Mouse (Mus musculus) embryonic facial prominence, embryonic 12.5 days (tissue): ENCODE data around the gene Smdt1. TPM values are rescaled to one million over a fixed set of nuclear protein-coding genes. Genes with fewer than 3 reads are reported as not detected.
A peak's percentile ranks its signal among the peaks of the same experiment; 100 is the strongest.
"Not testable (repeated sequence)": the region's sequence is repeated elsewhere in the genome, so short reads cannot be mapped to it uniquely, and the experiment has no call there.

ENCODE experiments used
- ATAC-seq: fragments of 200-750 bp; cut with Nextera tagmentation; 2 replicates; pipeline ENCODE4 v1.8.0; 2017; ENCODE audit not compliant: insufficient number of reproducible peaks, insufficient read depth, low FRiP score, low TSS enrichment
- H3K27ac ChIP-seq: fragments of 300-500 bp; sonication (generic); 2 replicates; pipeline ENCODE4 v1.5.1; 2016; ENCODE audit warnings: mild to moderate bottlenecking
- H3K27me3 ChIP-seq: fragments of 300-500 bp; sonication (generic); 2 replicates; pipeline ENCODE4 v1.6.1; 2016; ENCODE audit warnings: mild to moderate bottlenecking, moderate library complexity
- H3K36me3 ChIP-seq: fragments of 300-500 bp; sonication (generic); 2 replicates; pipeline ENCODE4 v1.6.1; 2016; ENCODE audit warnings: mild to moderate bottlenecking
- H3K4me1 ChIP-seq: fragments of 300-500 bp; sonication (generic); 2 replicates; pipeline ENCODE4 v1.6.1; 2016
- H3K4me2 ChIP-seq: fragments of 300-500 bp; sonication (generic); replicated peaks from 2 replicates; pipeline ENCODE4 v1.6.1; 2016; ENCODE audit warnings: mild to moderate bottlenecking, moderate library complexity
- H3K4me3 ChIP-seq: fragments of 300-500 bp; sonication (generic); 2 replicates; pipeline ENCODE4 v1.5.1; 2016; ENCODE audit warnings: mild to moderate bottlenecking
- H3K9ac ChIP-seq: fragments of 300-500 bp; sonication (generic); 2 replicates; pipeline ENCODE4 v1.6.1; 2016; ENCODE audit warnings: mild to moderate bottlenecking, moderate library complexity
- H3K9me3 ChIP-seq: fragments of 300-500 bp; sonication (generic); 2 replicates; pipeline ENCODE4 v1.6.1; 2016; ENCODE audit warnings: mild to moderate bottlenecking, moderate library complexity
- WGBS: fragments of 180-500 bp; shearing (Covaris S2); methylation state at CpG from one replicate; pipeline ENCODE4 v1.1.7; 2016; 5-methylcytosine and 5-hydroxymethylcytosine counted together
- polyA plus RNA-seq: library from polyadenylated mRNA; unstranded; fragments of >200 nt; fragmentation: Nextera tagmentation; extraction: Ambion mirVana; gene quantifications from 2 replicates; pipeline ENCODE4 v1.2.1, GENCODE M21; 2016

Gene Smdt1
- polyA plus RNA-seq, 1 experiment from 2014 or later, result 227 TPM

DNA sequence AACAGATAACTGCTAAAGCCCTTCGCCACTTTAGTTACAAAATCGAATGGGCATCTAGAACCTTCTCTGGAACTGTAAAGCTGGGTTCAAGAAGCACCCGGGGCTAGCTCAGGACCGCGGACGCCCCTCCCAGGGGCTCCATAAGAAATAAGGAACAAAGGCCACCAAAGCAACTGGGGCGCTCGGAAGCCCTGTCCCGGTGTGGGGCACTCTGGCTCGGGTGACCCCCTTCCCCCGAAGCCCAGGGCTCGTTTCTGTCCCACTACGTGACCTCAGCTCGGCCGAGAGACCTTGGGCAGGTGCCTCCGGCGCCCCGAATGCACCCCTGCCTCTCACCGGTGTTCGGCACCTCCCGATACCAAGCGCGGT, 15.0 kb downstream of the Smdt1 start:
- peak; percentile 42 for ATAC-seq
- Histone ChIP-seq H3K4me2 (peak overlapping the region; percentile 61), H3K27ac (peak overlapping the region; percentile 82), H3K9ac (peak overlapping the region; percentile 95), H3K36me3 (peaks cover 25% of the 10 kb centered on the region), H3K27me3 (no peaks in the 10 kb centered on the region), H3K4me3 (peak overlapping the region; percentile 92), H3K4me1 (peaks cover 6% of the 10 kb centered on the region), H3K9me3 (no peaks in the 10 kb centered on the region)
- 1% methylated on average over 23 of the region's 23 CpGs for WGBS

DNA sequence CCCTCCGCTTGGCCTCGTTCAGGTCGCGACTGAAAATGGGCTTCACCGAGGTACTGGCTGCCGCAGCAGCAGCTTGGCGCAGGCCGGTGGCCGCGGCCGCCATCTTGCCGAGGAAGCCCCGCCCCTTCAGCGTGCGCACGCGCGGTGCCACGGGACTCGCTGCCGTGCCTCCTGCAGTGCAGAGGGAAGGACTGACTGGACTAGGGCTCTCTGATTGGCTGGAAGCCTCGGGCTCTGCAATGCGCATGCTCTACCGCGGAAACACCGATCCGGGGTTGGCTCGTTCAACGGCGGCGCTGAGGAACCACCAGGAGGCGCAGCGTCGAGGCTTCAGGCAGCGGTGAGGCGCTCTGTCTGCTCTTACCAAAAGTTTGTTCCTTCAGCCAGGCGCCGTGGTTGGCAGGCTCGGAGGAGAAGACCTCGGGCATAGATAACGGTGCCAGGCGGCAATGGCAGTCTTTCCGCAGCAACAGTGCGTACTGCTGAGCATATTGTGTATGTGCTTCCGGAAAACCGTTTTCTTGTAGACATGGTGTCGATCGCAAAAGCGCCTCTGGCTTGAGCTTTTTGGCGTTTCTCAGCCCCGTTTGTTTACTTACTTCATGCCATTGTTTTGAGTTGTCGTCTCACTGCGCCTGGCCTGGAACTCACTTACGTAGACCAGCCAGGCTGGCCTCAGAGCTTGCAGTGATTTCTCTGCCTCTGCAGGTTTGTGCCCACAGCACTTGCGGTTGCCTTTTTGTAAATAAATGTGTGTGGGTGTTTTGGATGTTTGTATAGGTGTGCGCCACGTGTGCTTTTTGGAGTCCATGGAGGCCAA, 15.6 kb downstream of the Smdt1 start, which contains the start of gene Ndufa6:
TSS of gene Ndufa6 (minus strand) at position 197 of the 820 bp plus-strand sequence.
- Histone ChIP-seq H3K27ac (peak within 1 kb of the TSS; percentile 82), H3K27me3 (no peaks in the 10 kb centered on the region), H3K9me3 (no peaks in the 10 kb centered on the region), H3K4me1 (peaks cover 6% of the 10 kb centered on the region), H3K36me3 (peaks cover 19% of the 10 kb centered on the region), H3K9ac (peak within 1 kb of the TSS; percentile 95), H3K4me2 (peak within 1 kb of the TSS; percentile 61), H3K4me3 (peak within 1 kb of the TSS; percentile 92)
- 2% methylated on average over 57 of the region's 57 CpGs for WGBS
- peak; percentile 98 for ATAC-seq

DNA sequence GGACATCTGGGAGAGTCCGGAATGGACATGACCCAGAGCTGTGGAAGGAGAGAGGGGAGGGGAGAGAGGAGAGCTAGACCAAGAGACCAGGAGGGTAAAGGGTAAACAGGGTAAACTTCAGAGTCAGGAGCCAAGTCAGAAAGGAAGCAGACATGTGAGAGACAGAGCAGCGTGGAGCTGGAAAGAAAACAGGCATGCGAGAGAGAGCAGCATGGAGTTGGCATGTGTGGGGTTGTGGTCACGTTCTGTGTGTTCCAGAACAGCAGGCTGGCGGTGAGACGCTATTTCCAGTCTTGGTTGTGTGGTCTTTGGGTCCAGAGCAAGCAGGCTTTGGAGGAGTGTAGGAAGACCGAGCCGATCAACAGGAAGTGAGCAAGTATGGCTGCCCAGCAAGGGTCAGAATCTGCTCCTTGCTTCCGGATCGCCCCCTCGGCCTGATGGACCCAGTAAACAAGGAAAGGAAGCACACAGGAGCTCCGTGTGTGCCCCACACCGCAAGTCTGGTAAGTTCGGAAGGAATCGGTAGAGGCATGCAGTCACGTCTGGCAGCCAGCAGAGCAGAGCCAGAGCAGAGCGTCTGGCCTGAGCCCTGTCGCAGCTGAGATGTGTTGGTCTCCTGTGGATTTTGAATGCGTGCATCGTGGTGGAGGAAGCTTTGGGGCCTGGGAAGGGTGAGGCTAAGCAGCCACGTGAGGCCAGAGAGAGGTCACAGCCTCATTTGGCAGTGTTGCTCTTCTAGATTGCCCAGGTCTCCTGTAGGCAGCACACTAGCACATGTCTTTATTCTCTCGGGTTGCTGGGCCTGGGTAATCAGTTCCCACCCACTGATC, 19.9 kb downstream of the Smdt1 start:
- Histone ChIP-seq H3K27me3 (no peaks in the 10 kb centered on the region), H3K4me2 (no peak overlapping the region), H3K27ac (peak overlapping the region; percentile 36; the same call in 1 of the 2 replicates), H3K9me3 (no peaks in the 10 kb centered on the region), H3K4me1 (no peaks in the 10 kb centered on the region), H3K4me3 (no peak overlapping the region), H3K36me3 (no peaks in the 10 kb centered on the region), H3K9ac (no peak overlapping the region)
- 60% methylated on average over 22 of the region's 22 CpGs for WGBS
- no peak for ATAC-seq

DNA sequence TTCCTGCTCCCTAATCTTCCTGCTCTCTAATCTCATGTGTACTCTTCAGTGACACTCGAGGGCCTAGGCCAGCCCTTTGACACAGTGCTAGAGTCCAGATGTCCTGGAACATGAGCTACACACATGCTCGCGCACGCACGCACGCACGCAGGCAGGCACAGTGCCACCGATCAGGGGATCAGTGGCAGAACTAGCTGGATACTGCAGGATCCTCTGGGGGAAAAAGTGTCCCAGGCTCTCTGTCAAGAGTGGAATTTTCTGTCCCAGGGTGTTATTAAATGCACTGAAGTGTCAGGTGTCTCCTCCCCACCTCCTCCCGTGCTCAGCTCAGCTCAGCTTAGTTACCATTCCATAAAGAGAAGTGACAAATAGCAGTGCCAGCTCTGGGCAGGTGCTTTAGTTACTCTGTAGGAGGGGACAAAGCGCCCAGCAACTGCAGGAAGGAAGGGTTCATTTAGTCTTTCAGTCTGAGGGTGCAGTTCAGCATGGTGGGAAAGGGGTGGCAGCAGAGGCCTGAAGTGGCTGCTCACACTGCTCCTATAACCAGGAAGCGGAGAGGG, 22.8 kb downstream of the Smdt1 start:
- H3K9ac ChIP-seq, result no peak overlapping the region
- H3K4me3 ChIP-seq, result no peak overlapping the region
- H3K4me2 ChIP-seq, result no peak overlapping the region
- no peak for ATAC-seq
- H3K9me3 ChIP-seq, result no peaks in the 10 kb centered on the region
- no peaks in the 10 kb centered on the region for H3K4me1 ChIP-seq
- WGBS, result 66% methylated on average over 11 of the region's 11 CpGs
- no peaks in the 10 kb centered on the region for H3K27me3 ChIP-seq
- H3K36me3 ChIP-seq, result no peaks in the 10 kb centered on the region
- H3K27ac ChIP-seq, result 0 out of 2 replicates have a peak overlapping the region, but pooled peaks have one; percentile 41

DNA sequence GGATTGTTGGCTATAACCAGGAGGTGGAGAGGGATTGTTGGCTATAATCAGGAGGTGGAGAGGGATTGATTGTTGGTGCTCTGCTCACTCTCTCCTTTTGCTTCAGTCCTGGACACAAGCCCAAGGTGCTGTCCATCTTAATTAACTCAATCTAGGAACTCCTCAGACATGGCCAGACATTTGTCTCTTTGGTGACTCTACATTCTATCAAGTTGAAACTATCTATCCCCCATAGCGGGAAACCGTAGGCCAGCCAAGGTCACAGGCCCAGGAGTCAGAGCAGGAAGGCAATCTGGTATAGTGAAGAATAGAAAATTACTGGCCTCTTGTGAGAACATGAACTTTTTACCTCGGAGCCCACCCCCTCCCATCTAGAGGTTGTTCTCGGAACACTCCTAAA, 23.5 kb downstream of the Smdt1 start:
- Histone ChIP-seq H3K4me3 (no peak overlapping the region), H3K36me3 (no peaks in the 10 kb centered on the region), H3K4me2 (no peak overlapping the region), H3K9me3 (no peaks in the 10 kb centered on the region), H3K4me1 (no peaks in the 10 kb centered on the region), H3K27ac (no peak overlapping the region), H3K27me3 (no peaks in the 10 kb centered on the region), H3K9ac (no peak overlapping the region)
- WGBS, result 78% methylated on average over 4 of the region's 4 CpGs
- ATAC-seq, result no peak

DNA sequence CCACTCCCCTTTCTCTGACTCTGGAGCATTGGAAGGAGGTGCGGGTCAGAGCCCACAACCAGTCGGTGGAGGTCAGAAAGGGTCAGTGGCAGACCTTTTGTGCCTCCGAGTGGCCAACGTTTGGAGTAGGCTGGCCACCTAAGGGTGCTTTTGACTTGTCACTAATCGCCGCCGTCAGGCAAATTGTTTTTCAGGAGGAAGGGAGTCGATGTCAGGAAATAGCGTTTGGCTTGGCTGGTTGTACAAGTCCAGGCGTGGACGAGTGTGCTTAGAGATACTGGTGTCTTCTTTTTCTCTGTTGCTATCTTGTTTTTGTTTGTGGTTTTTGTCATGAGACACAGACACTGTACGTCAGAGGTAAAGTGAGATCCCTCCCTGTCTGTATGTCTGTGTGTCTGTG, 25.0 kb downstream of the Smdt1 start:
- H3K36me3 ChIP-seq, H3K27me3 ChIP-seq, H3K27ac ChIP-seq, ATAC-seq, H3K9me3 ChIP-seq, H3K4me2 ChIP-seq, H3K4me1 ChIP-seq, H3K4me3 ChIP-seq, H3K9ac ChIP-seq: not testable (repeated sequence)
- 71% methylated on average over 8 of the region's 12 CpGs for WGBS

DNA sequence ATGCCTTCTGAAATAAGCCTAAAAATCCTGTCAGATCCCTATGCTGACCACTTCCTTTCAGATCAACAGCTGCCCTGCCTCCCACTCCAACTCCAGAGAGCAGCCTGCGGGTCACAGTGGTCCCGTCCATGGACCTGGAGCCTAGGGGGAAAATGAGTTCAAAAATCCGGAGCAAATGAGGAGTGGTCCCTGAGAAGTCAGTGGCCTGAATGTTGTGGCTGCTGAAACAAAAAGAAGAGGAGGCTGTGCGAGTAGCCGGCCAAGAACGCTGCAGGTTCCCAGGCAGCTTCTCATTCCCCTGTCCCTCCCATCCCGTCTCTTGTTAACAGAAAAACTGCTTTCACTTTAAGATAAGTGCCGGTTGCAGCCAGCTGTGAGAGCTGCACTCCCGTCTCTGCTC, 25.8 kb downstream of the Smdt1 start:
- not testable (repeated sequence) for H3K4me1 ChIP-seq, H3K27ac ChIP-seq, H3K36me3 ChIP-seq, H3K27me3 ChIP-seq, H3K9me3 ChIP-seq, H3K4me2 ChIP-seq, H3K9ac ChIP-seq, ATAC-seq, H3K4me3 ChIP-seq
- 18% methylated on average over 7 of the region's 9 CpGs for WGBS

DNA sequence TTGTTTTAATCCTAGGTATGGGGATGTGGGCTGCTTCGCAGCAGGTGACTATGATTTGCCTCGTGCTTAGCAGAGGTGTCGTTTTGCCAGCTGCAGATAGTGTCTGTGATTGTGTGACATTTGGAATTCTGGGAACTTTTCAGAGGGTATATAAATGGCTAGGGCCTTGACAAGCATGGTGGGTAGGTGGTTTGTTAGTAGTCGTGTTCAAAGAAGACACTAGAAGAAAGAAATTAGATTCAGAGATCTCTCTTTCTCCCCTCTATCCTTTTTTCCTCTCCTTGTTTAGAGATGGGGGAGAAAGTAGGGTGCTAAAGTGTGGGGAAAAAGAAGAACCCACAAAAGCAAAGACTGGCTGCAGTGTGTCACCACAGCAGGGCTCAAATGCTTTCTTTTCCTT, 29.4 kb downstream of the Smdt1 start:
- H3K27me3 ChIP-seq, result no peaks in the 10 kb centered on the region
- H3K4me1 ChIP-seq, result no peaks in the 10 kb centered on the region
- no peak overlapping the region for H3K9ac ChIP-seq
- H3K4me2 ChIP-seq, result no peak overlapping the region
- H3K4me3 ChIP-seq, result no peak overlapping the region
- H3K36me3 ChIP-seq, result no peaks in the 10 kb centered on the region
- WGBS, result 91% methylated on average over 4 of the region's 4 CpGs
- H3K9me3 ChIP-seq, result no peaks in the 10 kb centered on the region
- H3K27ac ChIP-seq, result no peak overlapping the region
- no peak for ATAC-seq

DNA sequence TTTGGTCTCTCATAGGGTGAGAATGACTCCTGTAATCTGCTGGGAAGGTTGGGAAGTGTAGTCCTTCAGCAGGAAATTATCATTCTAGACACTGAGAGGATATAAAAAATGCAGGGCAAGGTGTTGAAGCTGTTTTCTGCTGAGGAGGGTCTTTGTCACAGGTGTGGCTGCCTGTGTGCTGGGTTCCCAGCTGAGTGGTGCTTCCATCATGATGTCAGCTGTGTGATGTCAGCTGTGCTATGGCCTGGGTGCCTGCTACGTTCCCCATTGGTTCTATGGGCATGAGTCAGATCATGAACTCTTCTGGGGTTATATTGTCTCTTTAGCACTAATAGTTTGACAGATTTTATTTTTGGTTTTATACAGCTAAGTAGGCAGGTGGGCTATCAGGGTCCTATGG, 30.1 kb downstream of the Smdt1 start:
- Histone ChIP-seq H3K4me1 (no peaks in the 10 kb centered on the region), H3K9ac (no peak overlapping the region), H3K9me3 (no peaks in the 10 kb centered on the region), H3K27me3 (no peaks in the 10 kb centered on the region), H3K27ac (no peak overlapping the region), H3K36me3 (0 out of 2 replicates have a peak, but pooled peaks cover 5% of the 10 kb centered on the region), H3K4me2 (no peak overlapping the region), H3K4me3 (no peak overlapping the region)
- no peak for ATAC-seq
- WGBS, result 91% methylated on average over 1 of the region's 1 CpGs

DNA sequence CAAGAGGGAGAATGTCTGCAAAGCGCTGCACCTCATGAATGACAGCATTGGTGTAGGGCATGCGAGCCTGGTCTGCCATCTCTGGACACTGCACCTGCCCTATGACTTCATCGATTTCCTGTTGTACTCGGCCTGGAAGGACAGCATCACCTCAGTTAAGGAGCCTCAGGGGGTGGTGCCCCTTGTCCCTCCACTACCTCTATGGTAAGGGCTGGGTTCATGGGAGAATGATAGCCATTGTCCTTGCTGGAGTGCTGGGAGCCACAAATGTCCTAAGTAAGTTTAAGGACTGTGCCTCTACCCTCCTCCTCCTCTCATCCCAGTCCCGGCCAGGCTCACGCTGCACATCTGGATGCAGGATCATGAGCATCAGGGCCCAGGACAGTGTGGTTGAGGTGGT, 33.7 kb downstream of the Smdt1 start:
- WGBS, result 82% methylated on average over 6 of the region's 6 CpGs
- H3K4me2 ChIP-seq, result no peak overlapping the region
- no peaks in the 10 kb centered on the region for H3K9me3 ChIP-seq
- no peaks in the 10 kb centered on the region for H3K4me1 ChIP-seq
- H3K36me3 ChIP-seq, result 0 out of 2 replicates have a peak, but pooled peaks cover 5% of the 10 kb centered on the region
- H3K9ac ChIP-seq, result no peak overlapping the region
- no peak for ATAC-seq
- H3K4me3 ChIP-seq, result no peak overlapping the region
- H3K27ac ChIP-seq, result no peak overlapping the region
- H3K27me3 ChIP-seq, result no peaks in the 10 kb centered on the region

DNA sequence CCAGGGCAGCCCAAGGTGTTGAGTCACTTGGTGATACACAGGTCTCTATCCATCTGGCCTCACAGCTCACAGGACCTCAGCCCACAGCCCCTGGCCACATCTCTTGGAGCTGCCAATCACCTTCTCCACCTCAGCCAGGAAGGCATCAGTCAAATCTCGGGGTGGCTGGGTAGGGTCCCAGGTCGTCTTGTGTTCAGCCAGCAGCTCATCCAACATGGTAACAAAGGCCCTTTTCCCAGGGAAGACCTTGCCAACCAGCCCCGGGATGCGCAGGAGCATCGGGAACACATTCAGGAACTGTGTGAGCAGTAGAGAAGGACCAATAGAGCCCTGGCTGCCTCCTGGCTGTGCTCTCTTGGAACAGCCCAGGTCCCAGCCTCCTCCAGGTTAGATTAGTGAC, 34.2 kb downstream of the Smdt1 start:
- 79% methylated on average over 5 of the region's 5 CpGs for WGBS
- Histone ChIP-seq H3K4me2 (no peak overlapping the region), H3K4me1 (no peaks in the 10 kb centered on the region), H3K27me3 (no peaks in the 10 kb centered on the region), H3K27ac (no peak overlapping the region), H3K9ac (no peak overlapping the region), H3K9me3 (no peaks in the 10 kb centered on the region), H3K4me3 (no peak overlapping the region), H3K36me3 (0 out of 2 replicates have a peak, but pooled peaks cover 5% of the 10 kb centered on the region)
- no peak for ATAC-seq
